Mouse (Mus musculus) midbrain, embryonic 14.5 days (tissue): ENCODE data around the gene Srarp. TPM values are rescaled to one million over a fixed set of nuclear protein-coding genes. Genes with fewer than 3 reads are reported as not detected.
A peak's percentile ranks its signal among the peaks of the same experiment; 100 is the strongest.

Experiments used
- ATAC-seq: fragments of 200-750 bp; cut with Nextera tagmentation; 2 replicates; pipeline ENCODE4 v1.8.0; 2017; ENCODE audit warnings: moderate number of reproducible peaks, moderate library complexity; ENCODE audit not compliant: low FRiP score, low TSS enrichment
- DNase-seq: peaks from one replicate; pipeline ENCODE4 v3.0.0-alpha.2; 2015
- H3K27ac ChIP-seq: fragments of 300-500 bp; sonication (generic); replicated peaks from 2 replicates; pipeline ENCODE4 v1.5.1; 2014; ENCODE audit warnings: mild to moderate bottlenecking, low read depth, low read length, moderate library complexity
- H3K27me3 ChIP-seq: fragments of 300-500 bp; sonication (generic); 2 replicates; pipeline ENCODE4 v1.6.1; 2014; ENCODE audit warnings: low read length, control low read depth, mixed read lengths; ENCODE audit not compliant: control insufficient read depth, insufficient read depth
- H3K36me3 ChIP-seq: fragments of 300-500 bp; sonication (generic); 2 replicates; pipeline ENCODE4 v1.6.1; 2014; ENCODE audit warnings: low read length, control low read depth; ENCODE audit not compliant: control insufficient read depth, insufficient read depth
- H3K4me1 ChIP-seq: fragments of 300-500 bp; sonication (generic); 2 replicates; pipeline ENCODE4 v1.6.1; 2014; ENCODE audit warnings: mild to moderate bottlenecking, antibody characterized with exemption, low read length, control low read depth; ENCODE audit not compliant: control insufficient read depth, insufficient read depth
- H3K4me2 ChIP-seq: fragments of 300-500 bp; sonication (generic); 2 replicates; pipeline ENCODE4 v1.6.1; 2014; ENCODE audit warnings: mild to moderate bottlenecking, low read length, moderate library complexity
- H3K4me3 ChIP-seq: fragments of 300-500 bp; sonication (generic); replicated peaks from 2 replicates; pipeline ENCODE4 v1.5.1; 2014; ENCODE audit warnings: low read depth, low read length
- H3K9ac ChIP-seq: fragments of 300-500 bp; sonication (generic); replicated peaks from 2 replicates; pipeline ENCODE4 v1.6.1; 2014; ENCODE audit warnings: mild to moderate bottlenecking, low read length, moderate library complexity
- H3K9me3 ChIP-seq: fragments of 300-500 bp; sonication (generic); 2 replicates; pipeline ENCODE4 v1.6.1; 2016; ENCODE audit warnings: low read length, control low read depth, mixed read lengths; ENCODE audit not compliant: control insufficient read depth
- WGBS: fragments of 180-500 bp; shearing (Covaris S2); extraction: QIAGEN DNeasy Blood & Tissue Kit; methylation state at CpG from one replicate; pipeline ENCODE4 v1.1.7; 2014; 5-methylcytosine and 5-hydroxymethylcytosine counted together
- polyA plus RNA-seq: library from polyadenylated mRNA; unstranded; fragments of >200 nt; fragmentation: Nextera tagmentation; extraction: Ambion mirVana; gene quantifications from 2 replicates; pipeline ENCODE4 v1.2.1, GENCODE M21; 2014

Srarp gene
- polyA plus RNA-seq, 1 experiment from 2014 or later, result 0.24 TPM

- H3K4me3 ChIP-seq, result no peak overlapping the region
- H3K9ac ChIP-seq, result no peak overlapping the region
- no peak overlapping the region for H3K4me2 ChIP-seq
- H3K27me3 ChIP-seq, result no peaks in the 10 kb centered on the region
- H3K4me1 ChIP-seq, result 0 out of 2 replicates have a peak, but pooled peaks cover 3% of the 10 kb centered on the region
- H3K27ac ChIP-seq, result no peak overlapping the region
- peaks cover 51% of the 10 kb centered on the region for H3K36me3 ChIP-seq
- ATAC-seq (no peak), DNase-seq (no peak)
- 88% methylated on average over 12 of the region's 12 CpGs for WGBS
- no peaks in the 10 kb centered on the region for H3K9me3 ChIP-seq
These were observed 25.7 kb upstream of the Srarp start for GRCm38 (mm10) chr4:141461576-141461975.

DNA sequence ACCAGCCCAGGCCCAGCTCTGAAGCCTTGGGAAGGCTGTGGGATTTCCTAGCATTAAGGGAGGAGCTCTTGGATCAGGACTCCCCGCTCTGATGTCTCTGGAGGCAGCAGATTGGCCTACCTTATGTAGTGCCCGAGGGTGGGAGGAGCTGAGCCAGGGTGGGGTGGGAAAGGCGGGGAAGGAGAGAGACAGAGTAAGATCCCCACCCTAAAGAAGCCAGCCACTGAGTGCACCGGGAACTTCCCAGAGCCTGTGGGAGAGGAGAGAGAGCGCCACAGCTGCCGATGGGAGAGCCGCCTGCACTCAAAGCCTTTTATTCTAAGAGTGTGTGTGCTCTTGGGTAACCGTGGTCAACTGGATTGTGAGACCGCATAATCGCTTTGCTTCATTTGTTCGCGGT lies 25.2 kb upstream of the Srarp start:
- H3K27ac ChIP-seq, result no peak overlapping the region
- H3K4me2 ChIP-seq, result no peak overlapping the region
- 22% methylated on average over 12 of the region's 12 CpGs for WGBS
- DNase-seq (peak; percentile 39), ATAC-seq (no peak)
- H3K4me1 ChIP-seq, result 0 out of 2 replicates have a peak, but pooled peaks cover 3% of the 10 kb centered on the region
- H3K36me3 ChIP-seq, result peaks cover 50% of the 10 kb centered on the region
- H3K9ac ChIP-seq, result no peak overlapping the region
- no peaks in the 10 kb centered on the region for H3K9me3 ChIP-seq
- no peaks in the 10 kb centered on the region for H3K27me3 ChIP-seq
- H3K4me3 ChIP-seq, result no peak overlapping the region

- Histone ChIP-seq H3K4me1 (0 out of 2 replicates have a peak, but pooled peaks cover 3% of the 10 kb centered on the region), H3K36me3 (peaks cover 48% of the 10 kb centered on the region), H3K4me2 (no peak overlapping the region), H3K9me3 (no peaks in the 10 kb centered on the region), H3K4me3 (no peak overlapping the region), H3K27me3 (no peaks in the 10 kb centered on the region), H3K9ac (no peak overlapping the region), H3K27ac (no peak overlapping the region)
- DNase-seq, result no peak
- WGBS, result 94% methylated on average over 4 of the region's 4 CpGs
- no peak for ATAC-seq
These were observed 24.6 kb upstream of the Srarp start for GRCm38 (mm10) chr4:141460481-141460880.

DNA sequence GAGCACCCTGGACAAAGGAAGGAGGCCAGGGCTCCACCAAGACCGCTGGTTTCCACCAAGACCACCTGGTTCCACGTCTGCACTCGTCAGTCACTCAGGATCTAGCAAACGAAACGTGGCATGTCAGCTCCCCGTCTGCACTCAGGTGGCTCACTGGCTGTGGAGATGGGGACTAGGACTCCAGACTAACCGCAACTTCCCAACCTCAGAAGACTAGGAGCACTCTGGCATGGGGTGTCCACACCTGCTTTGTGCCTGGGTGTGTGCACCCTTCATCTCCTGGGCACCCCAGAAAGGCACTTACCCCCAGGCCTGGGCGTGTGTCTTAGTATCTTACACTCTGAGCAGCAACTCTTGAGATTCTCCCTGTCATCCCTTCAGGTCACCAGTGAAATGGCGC lies 23.9 kb upstream of the Srarp start:
- Histone ChIP-seq H3K9me3 (no peaks in the 10 kb centered on the region), H3K9ac (no peak overlapping the region), H3K36me3 (peaks cover 41% of the 10 kb centered on the region), H3K4me1 (0 out of 2 replicates have a peak, but pooled peaks cover 3% of the 10 kb centered on the region), H3K4me2 (no peak overlapping the region), H3K27me3 (no peaks in the 10 kb centered on the region), H3K4me3 (no peak overlapping the region), H3K27ac (no peak overlapping the region)
- WGBS, result 87% methylated on average over 9 of the region's 9 CpGs
- ATAC-seq, result no peak
- no peak for DNase-seq

- Histone ChIP-seq H3K9me3 (no peaks in the 10 kb centered on the region), H3K4me3 (no peak overlapping the region), H3K27ac (no peak overlapping the region), H3K4me2 (no peak overlapping the region), H3K27me3 (no peaks in the 10 kb centered on the region), H3K4me1 (0 out of 2 replicates have a peak, but pooled peaks cover 3% of the 10 kb centered on the region), H3K9ac (no peak overlapping the region), H3K36me3 (peaks cover 34% of the 10 kb centered on the region)
- no peak for ATAC-seq
- DNase-seq, result no peak
- WGBS, result 79% methylated on average over 3 of the region's 3 CpGs
These were observed 23.0 kb upstream of the Srarp start for GRCm38 (mm10) chr4:141458888-141459287.

GRCm38 (mm10) chr4:141458236-141458635 lies 22.3 kb upstream of the Srarp start:
- H3K36me3 ChIP-seq, result peaks cover 32% of the 10 kb centered on the region
- WGBS, result 16% methylated on average over 7 of the region's 7 CpGs
- H3K27me3 ChIP-seq, result no peaks in the 10 kb centered on the region
- H3K4me2 ChIP-seq, result no peak overlapping the region
- no peak overlapping the region for H3K27ac ChIP-seq
- DNase-seq, result no peak
- no peaks in the 10 kb centered on the region for H3K9me3 ChIP-seq
- ATAC-seq, result no peak
- no peak overlapping the region for H3K9ac ChIP-seq
- no peak overlapping the region for H3K4me3 ChIP-seq
- H3K4me1 ChIP-seq, result 0 out of 2 replicates have a peak, but pooled peaks cover 3% of the 10 kb centered on the region

DNA sequence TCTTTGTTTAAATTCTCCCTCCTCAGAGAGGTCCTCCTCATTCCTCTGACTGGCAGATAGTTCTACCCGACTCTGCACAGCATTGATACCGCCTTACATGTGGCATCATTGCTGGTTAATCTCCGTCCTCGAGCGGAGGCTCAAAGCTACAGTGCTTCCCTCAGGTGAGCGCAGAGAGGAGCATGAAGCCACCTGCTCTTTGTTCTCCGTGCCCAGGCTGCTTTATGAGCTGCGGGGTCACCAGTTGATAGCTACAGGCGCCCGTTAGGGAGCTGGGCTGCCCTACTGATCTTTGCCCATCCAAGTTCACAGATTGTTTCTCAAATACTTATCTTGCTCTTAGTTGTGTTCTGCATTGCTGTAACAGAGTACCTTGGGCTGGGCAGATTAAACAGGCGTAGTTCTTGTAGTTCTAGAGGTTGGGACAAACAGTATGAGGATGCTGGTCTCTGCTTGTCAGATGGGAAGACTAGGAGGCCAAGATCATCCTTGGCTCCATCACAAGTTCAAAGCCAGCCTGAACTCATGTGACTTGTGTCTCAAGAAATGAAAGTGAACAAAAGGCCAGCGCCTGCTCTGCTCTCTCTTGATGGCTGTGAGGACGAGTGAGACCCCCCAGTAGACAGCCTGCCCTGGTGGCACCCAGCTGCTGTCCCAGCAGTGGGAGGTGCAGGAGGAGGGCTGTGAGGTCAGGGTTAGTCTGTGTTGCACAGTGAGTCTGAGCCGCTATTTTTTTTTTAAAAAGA lies 20.5 kb upstream of the Srarp start:
- H3K4me1 ChIP-seq, result 0 out of 2 replicates have a peak, but pooled peaks cover 3% of the 10 kb centered on the region
- H3K36me3 ChIP-seq, result peaks cover 30% of the 10 kb centered on the region
- H3K4me2 ChIP-seq, result no peak overlapping the region
- no peaks in the 10 kb centered on the region for H3K27me3 ChIP-seq
- 92% methylated on average over 14 of the region's 14 CpGs for WGBS
- no peak for DNase-seq
- no peak overlapping the region for H3K9ac ChIP-seq
- no peak overlapping the region for H3K4me3 ChIP-seq
- H3K27ac ChIP-seq, result no peak overlapping the region
- ATAC-seq, result no peak
- H3K9me3 ChIP-seq, result no peaks in the 10 kb centered on the region

DNA sequence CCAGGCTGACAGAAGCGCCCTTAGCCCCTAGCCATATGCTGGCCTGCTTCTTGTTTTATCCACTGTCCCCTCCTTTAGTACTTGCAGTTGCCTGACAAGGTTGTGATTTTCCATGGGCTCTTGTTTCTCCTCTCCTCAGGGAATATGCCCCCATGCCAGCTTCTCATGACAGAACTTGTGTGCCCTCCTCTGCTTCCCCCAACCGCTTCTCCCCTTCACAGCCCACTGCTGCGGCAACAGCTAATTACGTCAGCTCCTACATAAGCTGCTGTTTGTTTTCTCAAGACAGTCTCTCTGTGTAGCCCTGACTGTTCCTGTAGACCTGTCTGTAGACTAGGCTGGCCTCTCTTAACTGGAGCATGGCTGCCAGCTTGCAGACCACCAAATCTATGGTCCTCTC lies 19.6 kb upstream of the Srarp start:
- no peak for ATAC-seq

More for the DNA sequence above, 19.6 kb upstream of the Srarp start:
- Histone ChIP-seq H3K9ac (no peak overlapping the region), H3K27me3 (no peaks in the 10 kb centered on the region), H3K4me1 (no peaks in the 10 kb centered on the region), H3K9me3 (no peaks in the 10 kb centered on the region), H3K36me3 (peaks cover 33% of the 10 kb centered on the region), H3K4me3 (no peak overlapping the region), H3K27ac (no peak overlapping the region), H3K4me2 (no peak overlapping the region)
- no peak for DNase-seq
- 86% methylated on average over 4 of the region's 4 CpGs for WGBS
